Mouse (Mus musculus): ENCODE data around the gene Snx25. TPM values are rescaled to one million over a fixed set of nuclear protein-coding genes. Genes with fewer than 3 reads are reported as not detected.

Gene Snx25
- polyA plus RNA-seq, 2 experiments, result 10.5 to 13.8 TPM

DNA sequence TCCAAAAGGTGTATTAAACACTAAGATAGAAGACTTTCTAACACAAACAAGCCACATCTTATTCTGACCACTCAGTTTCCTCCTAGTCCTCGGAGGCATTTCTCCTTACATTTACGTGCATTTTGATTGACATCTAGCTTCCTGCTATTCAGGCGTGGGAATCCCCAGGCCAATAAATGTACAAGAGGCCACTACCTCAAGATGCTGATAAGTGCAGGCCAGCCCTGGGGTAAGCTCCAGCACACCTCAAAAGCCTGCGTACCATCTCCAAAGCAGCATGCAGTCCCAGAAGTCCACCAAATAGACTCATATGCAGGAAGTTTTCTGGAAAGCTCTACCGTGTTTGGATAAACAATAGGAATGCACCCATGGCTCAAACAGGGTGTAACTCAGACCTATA is 8.5 kb downstream of the Snx25 start:
- no peaks in the 10 kb centered on the region for H3K27me3 ChIP-seq (ENCODE audit: control insufficient read depth, insufficient read depth, low read length)
- no peak overlapping the region for H3K4me2 ChIP-seq (replicated peaks; ENCODE audit: low read depth, low read length, severe bottlenecking)
- no peaks in the 10 kb centered on the region for H3K36me3 ChIP-seq (ENCODE audit: control insufficient read depth, insufficient read depth, low read length)
- H3K9me3 ChIP-seq (ENCODE audit: control insufficient read depth, low read length), result no peaks in the 10 kb centered on the region
- ATAC-seq (ENCODE audit: low FRiP score, low read depth) (no peak), DNase-seq (ENCODE audit: low spot score) (no peak)
- no peaks in the 10 kb centered on the region for H3K4me1 ChIP-seq (ENCODE audit: control insufficient read depth, insufficient read depth, low read length)
- H3K4me3 ChIP-seq (replicated peaks; ENCODE audit: low read length), result no peak overlapping the region
- WGBS, result 71% methylated on average over 5 of the region's 5 CpGs
- TF ChIP-seq POLR2A (IDR thresholded peaks at IDR 0.05; ENCODE audit: borderline replicate concordance, extremely low read depth, insufficient read depth, insufficient read length), result no peak
- no peak overlapping the region for H3K9ac ChIP-seq (ENCODE audit: low read depth, low read length, severe bottlenecking)
- no peak overlapping the region for H3K27ac ChIP-seq (replicated peaks; ENCODE audit: low read depth, low read length)

DNA sequence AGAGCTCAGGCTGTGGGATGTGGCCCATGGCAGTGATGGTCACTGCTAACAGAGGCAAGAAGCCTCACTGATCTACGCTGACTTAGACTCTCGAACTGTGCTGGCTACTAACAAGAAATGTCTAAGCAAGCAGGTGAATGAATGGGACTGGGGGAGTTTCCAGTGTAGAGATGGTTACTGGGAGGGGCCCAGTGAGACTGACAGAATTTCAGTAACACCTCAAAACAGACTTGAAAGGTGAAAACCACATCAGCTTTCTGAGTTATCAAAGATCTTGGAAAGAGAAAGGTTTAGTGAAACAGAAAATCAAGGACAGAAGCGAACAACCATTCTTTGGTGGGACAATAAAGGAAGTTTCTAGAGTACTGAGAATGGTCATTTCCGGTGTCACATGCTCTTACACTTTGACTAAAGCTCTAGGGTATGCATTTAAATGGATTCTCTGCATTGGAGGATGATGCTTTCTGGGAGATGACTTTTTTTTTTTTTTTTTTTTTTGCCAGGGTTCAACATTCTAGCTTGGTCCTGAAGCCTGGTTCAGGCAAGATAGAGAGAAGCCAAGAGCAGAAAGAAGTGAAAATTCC is 9.4 kb downstream of the Snx25 start:
- ATAC-seq (ENCODE audit: low FRiP score, low read depth), result no peak
- Histone ChIP-seq H3K4me3 (replicated peaks; ENCODE audit: low read length) (no peak overlapping the region), H3K27ac (replicated peaks; ENCODE audit: low read depth, low read length) (no peak overlapping the region), H3K27me3 (ENCODE audit: control insufficient read depth, insufficient read depth, low read length) (no peaks in the 10 kb centered on the region), H3K36me3 (ENCODE audit: control insufficient read depth, insufficient read depth, low read length) (no peaks in the 10 kb centered on the region), H3K9me3 (ENCODE audit: control insufficient read depth, low read length) (no peaks in the 10 kb centered on the region), H3K9ac (ENCODE audit: low read depth, low read length, severe bottlenecking) (no peak overlapping the region), H3K4me1 (ENCODE audit: control insufficient read depth, insufficient read depth, low read length) (no peaks in the 10 kb centered on the region), H3K4me2 (replicated peaks; ENCODE audit: low read depth, low read length, severe bottlenecking) (no peak overlapping the region)
- WGBS, result 89% methylated on average over 4 of the region's 4 CpGs
- DNase-seq (ENCODE audit: low spot score), result no peak
- TF ChIP-seq POLR2A (IDR thresholded peaks at IDR 0.05; ENCODE audit: borderline replicate concordance, extremely low read depth, insufficient read depth, insufficient read length), result no peak

DNA sequence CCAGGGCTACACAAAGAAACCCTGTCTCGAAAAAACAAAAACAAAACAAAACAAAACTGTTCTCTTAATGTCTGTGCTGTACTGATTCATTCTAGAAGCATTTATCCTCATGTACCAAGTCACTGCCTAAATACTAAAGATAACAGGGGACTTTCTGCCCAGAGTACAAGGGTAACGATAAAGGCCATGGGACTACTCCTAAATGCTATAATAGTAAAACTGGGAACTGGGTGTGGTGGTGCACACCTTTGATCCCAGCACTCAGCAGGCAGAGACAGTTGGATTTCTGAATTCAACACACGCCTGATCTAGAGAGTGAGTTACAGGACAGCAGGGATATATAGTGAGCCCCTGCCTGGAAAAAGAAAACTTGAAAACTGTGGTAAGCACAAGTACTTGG is 10.3 kb downstream of the Snx25 start:
- DNase-seq (ENCODE audit: low spot score), result no peak
- no peak for TF ChIP-seq POLR2A (IDR thresholded peaks at IDR 0.05; ENCODE audit: borderline replicate concordance, extremely low read depth, insufficient read depth, insufficient read length)

DNA sequence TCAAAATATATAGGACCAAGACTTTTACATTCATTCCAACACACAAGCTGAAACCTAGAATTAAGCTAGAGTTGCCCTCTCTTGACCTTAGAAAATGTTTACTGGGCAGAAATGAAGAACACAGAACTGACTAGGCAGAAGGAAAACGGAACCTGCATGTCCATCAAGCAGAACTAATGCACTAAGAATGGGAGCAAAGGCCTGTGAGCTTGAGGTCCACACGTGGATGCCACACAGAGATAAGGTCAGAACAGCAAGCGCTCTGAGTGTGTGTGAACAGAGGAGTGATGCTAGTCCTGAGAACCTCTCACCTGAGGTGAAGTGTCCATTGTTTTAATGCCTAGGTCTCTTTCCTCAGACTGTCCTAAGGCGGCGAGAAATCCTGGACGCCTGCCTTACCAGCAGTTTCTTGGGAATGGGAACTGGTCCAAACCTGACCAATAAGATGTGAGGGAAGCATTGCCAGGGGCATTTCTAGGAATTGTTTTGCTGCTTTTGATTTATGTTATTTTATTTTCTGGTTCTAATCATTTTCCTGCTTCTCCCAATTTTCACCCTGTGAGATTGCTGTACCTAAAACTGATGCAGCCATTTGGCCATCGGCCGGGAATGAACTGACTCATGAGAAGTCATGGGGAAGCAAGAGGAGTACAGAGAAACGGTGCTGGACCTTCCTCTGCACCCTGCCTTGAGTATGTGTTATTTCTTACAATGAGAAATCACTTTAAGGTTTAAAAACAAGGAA is 11.4 kb downstream of the Snx25 start:
- Histone ChIP-seq H3K4me3 (replicated peaks; ENCODE audit: low read length) (no peak overlapping the region), H3K36me3 (ENCODE audit: control insufficient read depth, insufficient read depth, low read length) (no peaks in the 10 kb centered on the region), H3K4me2 (replicated peaks; ENCODE audit: low read depth, low read length, severe bottlenecking) (no peak overlapping the region), H3K9me3 (ENCODE audit: control insufficient read depth, low read length) (no peaks in the 10 kb centered on the region), H3K27ac (replicated peaks; ENCODE audit: low read depth, low read length) (no peak overlapping the region), H3K9ac (ENCODE audit: low read depth, low read length, severe bottlenecking) (no peak overlapping the region), H3K4me1 (ENCODE audit: control insufficient read depth, insufficient read depth, low read length) (no peaks in the 10 kb centered on the region), H3K27me3 (ENCODE audit: control insufficient read depth, insufficient read depth, low read length) (no peaks in the 10 kb centered on the region)
- no peak for ATAC-seq (ENCODE audit: low FRiP score, low read depth)
- WGBS, result 77% methylated on average over 9 of the region's 9 CpGs
- no peak for TF ChIP-seq POLR2A (IDR thresholded peaks at IDR 0.05; ENCODE audit: borderline replicate concordance, extremely low read depth, insufficient read depth, insufficient read length)
- no peak for DNase-seq (ENCODE audit: low spot score)

More for the DNA sequence above, 10.3 kb downstream of the Snx25 start:
- Histone ChIP-seq H3K4me2 (replicated peaks; ENCODE audit: low read depth, low read length, severe bottlenecking) (no peak overlapping the region), H3K9ac (ENCODE audit: low read depth, low read length, severe bottlenecking) (no peak overlapping the region), H3K36me3 (ENCODE audit: control insufficient read depth, insufficient read depth, low read length) (no peaks in the 10 kb centered on the region), H3K4me1 (ENCODE audit: control insufficient read depth, insufficient read depth, low read length) (no peaks in the 10 kb centered on the region), H3K9me3 (ENCODE audit: control insufficient read depth, low read length) (no peaks in the 10 kb centered on the region), H3K27me3 (ENCODE audit: control insufficient read depth, insufficient read depth, low read length) (no peaks in the 10 kb centered on the region), H3K4me3 (replicated peaks; ENCODE audit: low read length) (no peak overlapping the region), H3K27ac (replicated peaks; ENCODE audit: low read depth, low read length) (no peak overlapping the region)
- no peak for ATAC-seq (ENCODE audit: low FRiP score, low read depth)
- WGBS, result 88% methylated on average over 3 of the region's 3 CpGs

DNA sequence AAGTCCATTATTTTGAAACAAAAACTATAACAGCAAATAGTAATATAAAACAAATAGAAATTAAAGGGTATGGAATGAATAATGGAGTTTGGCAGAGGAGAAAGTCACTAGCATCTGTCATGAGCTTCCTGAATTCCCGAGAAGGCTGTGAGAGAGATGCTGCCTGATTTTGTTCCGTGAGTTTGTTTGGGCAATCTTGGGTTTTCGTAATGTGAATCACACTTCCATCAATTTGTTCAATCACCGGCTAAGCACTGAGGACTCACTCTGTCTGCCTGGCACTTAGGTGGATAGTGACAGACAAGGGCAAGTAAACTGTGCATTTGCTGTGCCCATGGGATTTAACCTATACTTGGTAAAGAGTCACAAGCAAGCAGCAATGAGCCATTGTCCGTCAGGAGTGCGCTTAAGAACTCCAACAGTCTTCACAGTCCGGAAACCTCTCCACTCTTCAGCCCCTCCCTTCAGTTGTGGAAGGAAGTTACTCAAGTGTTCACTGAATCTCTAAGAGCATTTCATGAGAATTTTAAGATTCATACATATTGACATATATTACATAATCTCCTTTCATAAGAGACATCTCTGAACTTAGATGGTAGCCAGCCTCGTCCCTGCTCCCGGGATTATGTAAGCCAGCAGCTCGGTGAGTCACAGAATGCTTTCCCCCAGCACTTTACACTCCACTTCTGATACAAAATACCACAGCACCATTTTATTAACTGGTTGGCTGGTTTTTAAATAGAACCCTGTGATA is 13.9 kb downstream of the Snx25 start:
- 88% methylated on average over 10 of the region's 10 CpGs for WGBS
- no peak overlapping the region for H3K9ac ChIP-seq (ENCODE audit: low read depth, low read length, severe bottlenecking)
- H3K4me3 ChIP-seq (replicated peaks; ENCODE audit: low read length), result no peak overlapping the region
- H3K27me3 ChIP-seq (ENCODE audit: control insufficient read depth, insufficient read depth, low read length), result no peaks in the 10 kb centered on the region
- H3K4me2 ChIP-seq (replicated peaks; ENCODE audit: low read depth, low read length, severe bottlenecking), result no peak overlapping the region
- no peak overlapping the region for H3K27ac ChIP-seq (replicated peaks; ENCODE audit: low read depth, low read length)
- DNase-seq (ENCODE audit: low spot score), result no peak
- no peaks in the 10 kb centered on the region for H3K9me3 ChIP-seq (ENCODE audit: control insufficient read depth, low read length)
- H3K36me3 ChIP-seq (ENCODE audit: control insufficient read depth, insufficient read depth, low read length), result peaks cover 3% of the 10 kb centered on the region; the same call in 1 of the 2 replicates
- H3K4me1 ChIP-seq (ENCODE audit: control insufficient read depth, insufficient read depth, low read length), result no peaks in the 10 kb centered on the region
- no peak for ATAC-seq (ENCODE audit: low FRiP score, low read depth)
- no peak for TF ChIP-seq POLR2A (IDR thresholded peaks at IDR 0.05; ENCODE audit: borderline replicate concordance, extremely low read depth, insufficient read depth, insufficient read length)
